Mouse (Mus musculus) E14TG2a.4 (cell line): ENCODE results near the gene Myo7a.

Experiments
- CTCF ChIP-seq: conservative IDR thresholded peaks from 2 replicates; pipeline ENCODE4 v1.5.1; 2014; ENCODE audit warnings: low read length
- NANOG ChIP-seq: IDR thresholded peaks from 2 replicates; pipeline ENCODE4 v1.6.1; 2014; ENCODE audit warnings: borderline replicate concordance, low read length, mixed read lengths

GRCm38 (mm10) chr7:98137583-98137982, 18.3 kb upstream of the Myo7a start:
- TF ChIP-seq CTCF (no peak), NANOG (no peak)
